Mouse (Mus musculus) intestine, embryonic 15.5 days (tissue): ENCODE measurements at regions not wholly inside any gene's neighbourhood (a gene's known extent, or its start where the extent isn't known, plus 50 kb on each side); places are given as distances from the start of the nearest gene placed in this dataset.

Source experiments
- ATAC-seq: fragments of 200-750 bp; cut with Nextera tagmentation; 2 replicates; pipeline ENCODE4 v1.8.0; 2017; ENCODE audit warnings: moderate TSS enrichment, moderate library complexity
- H3K27ac ChIP-seq: fragments of 300-500 bp; sonication (generic); 2 replicates; pipeline ENCODE4 v1.5.1; 2015; ENCODE audit warnings: mild to moderate bottlenecking, inconsistent platforms
- H3K27me3 ChIP-seq: fragments of 300-500 bp; sonication (generic); replicated peaks from 2 replicates; pipeline ENCODE4 v1.6.1; 2015; ENCODE audit warnings: inconsistent platforms
- H3K36me3 ChIP-seq: fragments of 300-500 bp; sonication (generic); 2 replicates; pipeline ENCODE4 v1.6.1; 2015; ENCODE audit warnings: inconsistent platforms
- H3K4me1 ChIP-seq: fragments of 300-500 bp; sonication (generic); replicated peaks from 2 replicates; pipeline ENCODE4 v1.6.1; 2015; ENCODE audit warnings: inconsistent platforms
- H3K4me2 ChIP-seq: fragments of 300-500 bp; sonication (generic); replicated peaks from 2 replicates; pipeline ENCODE4 v1.6.1; 2015; ENCODE audit warnings: mild to moderate bottlenecking, inconsistent platforms
- H3K4me3 ChIP-seq: fragments of 300-500 bp; sonication (generic); replicated peaks from 2 replicates; pipeline ENCODE4 v1.5.1; 2015; ENCODE audit warnings: inconsistent platforms
- H3K9ac ChIP-seq: fragments of 300-500 bp; sonication (generic); 2 replicates; pipeline ENCODE4 v1.6.1; 2015; ENCODE audit warnings: inconsistent platforms
- H3K9me3 ChIP-seq: fragments of 300-500 bp; sonication (generic); 2 replicates; pipeline ENCODE4 v1.6.1; 2016; ENCODE audit warnings: inconsistent platforms
- WGBS: fragments of 180-500 bp; shearing (Covaris S2); methylation state at CpG from one replicate; pipeline ENCODE4 v1.1.7; 2015; 5-methylcytosine and 5-hydroxymethylcytosine counted together

GRCm38 (mm10) chr9:61716751-61717150 is 197.6 kb downstream of the Rplp1 start:
- WGBS: 74% methylated on average over 4 of the region's 4 CpGs
- ATAC-seq: no peak
- H3K4me1 ChIP-seq: peaks cover 14% of the 10 kb centered on the region
- H3K4me2 ChIP-seq: no peak overlapping the region
- H3K4me3 ChIP-seq: no peak overlapping the region
- no peak overlapping the region for H3K9ac ChIP-seq
- no peak overlapping the region for H3K27ac ChIP-seq
- H3K27me3 ChIP-seq: no peaks in the 10 kb centered on the region
- H3K36me3 ChIP-seq: no peaks in the 10 kb centered on the region
- no peaks in the 10 kb centered on the region for H3K9me3 ChIP-seq

GRCm38 (mm10) chr9:61714331-61715035 is 199.9 kb downstream of the Rplp1 start:
- H3K27ac ChIP-seq: no peak overlapping the region
- ATAC-seq: no peak

GRCm38 (mm10) chr9:61713806-61714205 is 200.5 kb downstream of the Rplp1 start:
- Histone ChIP-seq H3K4me2 (no peak overlapping the region), H3K36me3 (no peaks in the 10 kb centered on the region), H3K4me1 (peaks cover 12% of the 10 kb centered on the region), H3K9me3 (no peaks in the 10 kb centered on the region), H3K9ac (no peak overlapping the region), H3K4me3 (no peak overlapping the region), H3K27ac (no peak overlapping the region), H3K27me3 (no peaks in the 10 kb centered on the region)
- 70% methylated on average over 7 of the region's 7 CpGs for WGBS
- ATAC-seq: no peak

More at GRCm38 (mm10) chr9:61714331-61715035, 199.9 kb downstream of the Rplp1 start:
- Histone ChIP-seq H3K36me3 (no peaks in the 10 kb centered on the region), H3K9me3 (no peaks in the 10 kb centered on the region), H3K4me2 (no peak overlapping the region), H3K4me3 (no peak overlapping the region), H3K9ac (no peak overlapping the region), H3K27me3 (no peaks in the 10 kb centered on the region), H3K4me1 (peaks cover 12% of the 10 kb centered on the region)
- 35% methylated on average over 19 of the region's 19 CpGs for WGBS

- WGBS: 43% methylated on average over 7 of the region's 7 CpGs
- no peak overlapping the region for H3K27ac ChIP-seq
- H3K9me3 ChIP-seq: no peaks in the 10 kb centered on the region
- no peaks in the 10 kb centered on the region for H3K36me3 ChIP-seq
- H3K4me3 ChIP-seq: no peak overlapping the region
- peaks cover 12% of the 10 kb centered on the region for H3K4me1 ChIP-seq
- no peak for ATAC-seq
- no peak overlapping the region for H3K9ac ChIP-seq
- no peaks in the 10 kb centered on the region for H3K27me3 ChIP-seq
- no peak overlapping the region for H3K4me2 ChIP-seq
Measured at GRCm38 (mm10) chr9:61711296-61711695, 203.0 kb downstream of the Rplp1 start.

- WGBS: 79% methylated on average over 7 of the region's 7 CpGs
- H3K36me3 ChIP-seq: no peaks in the 10 kb centered on the region
Measured at GRCm38 (mm10) chr9:61707875-61708274, 206.5 kb downstream of the Rplp1 start.

GRCm38 (mm10) chr9:61707296-61707695 is 207.0 kb downstream of the Rplp1 start:
- peaks cover 5% of the 10 kb centered on the region for H3K4me1 ChIP-seq
- WGBS: 59% methylated on average over 2 of the region's 2 CpGs

More at GRCm38 (mm10) chr9:61707875-61708274, 206.5 kb downstream of the Rplp1 start:
- H3K4me2 ChIP-seq: no peak overlapping the region
- H3K9ac ChIP-seq: no peak overlapping the region
- H3K27ac ChIP-seq: no peak overlapping the region
- no peak overlapping the region for H3K4me3 ChIP-seq
- H3K27me3 ChIP-seq: no peaks in the 10 kb centered on the region
- peaks cover 5% of the 10 kb centered on the region for H3K4me1 ChIP-seq
- ATAC-seq: no peak
- H3K9me3 ChIP-seq: no peaks in the 10 kb centered on the region

GRCm38 (mm10) chr9:61706263-61706755 is 208.0 kb downstream of the Rplp1 start:
- Histone ChIP-seq H3K9me3 (no peaks in the 10 kb centered on the region), H3K4me1 (peaks cover 2% of the 10 kb centered on the region), H3K4me3 (no peak overlapping the region), H3K4me2 (no peak overlapping the region), H3K27me3 (no peaks in the 10 kb centered on the region), H3K9ac (no peak overlapping the region), H3K27ac (no peak overlapping the region), H3K36me3 (no peaks in the 10 kb centered on the region)
- WGBS: 62% methylated on average over 6 of the region's 6 CpGs
- ATAC-seq: no peak

More at GRCm38 (mm10) chr9:61707296-61707695, 207.0 kb downstream of the Rplp1 start:
- no peaks in the 10 kb centered on the region for H3K27me3 ChIP-seq
- no peak overlapping the region for H3K4me2 ChIP-seq
- H3K4me3 ChIP-seq: no peak overlapping the region
- H3K9me3 ChIP-seq: no peaks in the 10 kb centered on the region
- no peak for ATAC-seq
- H3K27ac ChIP-seq: no peak overlapping the region
- H3K36me3 ChIP-seq: no peaks in the 10 kb centered on the region
- H3K9ac ChIP-seq: no peak overlapping the region

- Histone ChIP-seq H3K36me3 (no peaks in the 10 kb centered on the region), H3K4me1 (no peaks in the 10 kb centered on the region), H3K27me3 (no peaks in the 10 kb centered on the region), H3K9ac (no peak overlapping the region), H3K9me3 (no peaks in the 10 kb centered on the region), H3K4me3 (no peak overlapping the region), H3K27ac (no peak overlapping the region), H3K4me2 (no peak overlapping the region)
- WGBS: 68% methylated on average over 5 of the region's 5 CpGs
- ATAC-seq: no peak
Measured at GRCm38 (mm10) chr9:61705586-61706233, 208.6 kb downstream of the Rplp1 start.

GRCm38 (mm10) chr9:61703301-61703700 is 211.0 kb downstream of the Rplp1 start:
- ATAC-seq: no peak
- no peaks in the 10 kb centered on the region for H3K4me1 ChIP-seq
- H3K9me3 ChIP-seq: no peaks in the 10 kb centered on the region
- H3K4me2 ChIP-seq: no peak overlapping the region
- no peak overlapping the region for H3K27ac ChIP-seq
- WGBS: 56% methylated on average over 11 of the region's 11 CpGs
- H3K4me3 ChIP-seq: no peak overlapping the region
- H3K27me3 ChIP-seq: no peaks in the 10 kb centered on the region
- no peak overlapping the region for H3K9ac ChIP-seq
- no peaks in the 10 kb centered on the region for H3K36me3 ChIP-seq

GRCm38 (mm10) chr9:61702280-61702966 is 211.9 kb downstream of the Rplp1 start:
- Histone ChIP-seq H3K27me3 (no peaks in the 10 kb centered on the region), H3K36me3 (no peaks in the 10 kb centered on the region), H3K4me2 (no peak overlapping the region), H3K9ac (no peak overlapping the region), H3K27ac (no peak overlapping the region; the same call in 1 of the 2 replicates), H3K9me3 (no peaks in the 10 kb centered on the region), H3K4me1 (peaks cover 2% of the 10 kb centered on the region; the same call in 1 of the 2 replicates), H3K4me3 (no peak overlapping the region)
- WGBS: 67% methylated on average over 22 of the region's 22 CpGs
- peak; percentile 23; the same call in 1 of the 2 replicates for ATAC-seq

GRCm38 (mm10) chr9:61700576-61700975 is 213.8 kb downstream of the Rplp1 start:
- no peaks in the 10 kb centered on the region for H3K9me3 ChIP-seq
- no peak for ATAC-seq
- no peaks in the 10 kb centered on the region for H3K36me3 ChIP-seq
- no peak overlapping the region for H3K4me3 ChIP-seq
- H3K27ac ChIP-seq: no peak overlapping the region
- 81% methylated on average over 6 of the region's 6 CpGs for WGBS
- H3K4me1 ChIP-seq: peaks cover 2% of the 10 kb centered on the region; the same call in 1 of the 2 replicates
- H3K9ac ChIP-seq: no peak overlapping the region
- no peaks in the 10 kb centered on the region for H3K27me3 ChIP-seq
- H3K4me2 ChIP-seq: no peak overlapping the region

GRCm38 (mm10) chr9:61699618-61700017 is 214.7 kb downstream of the Rplp1 start:
- H3K4me1 ChIP-seq: peaks cover 2% of the 10 kb centered on the region; the same call in 1 of the 2 replicates
- no peak for ATAC-seq
- H3K4me2 ChIP-seq: no peak overlapping the region
- no peaks in the 10 kb centered on the region for H3K36me3 ChIP-seq
- no peak overlapping the region for H3K4me3 ChIP-seq
- H3K27ac ChIP-seq: no peak overlapping the region
- H3K9ac ChIP-seq: no peak overlapping the region
- H3K27me3 ChIP-seq: no peaks in the 10 kb centered on the region
- 78% methylated on average over 5 of the region's 5 CpGs for WGBS
- H3K9me3 ChIP-seq: no peaks in the 10 kb centered on the region
